Mouse (Mus musculus) layer of hippocampus, postnatal 10 days (tissue): ENCODE results near the gene Tsc22d4. TPM values are rescaled to one million over a fixed set of nuclear protein-coding genes. Genes with fewer than 3 reads are reported as not detected.
A peak's percentile ranks its signal among the peaks of the same experiment; 100 is the strongest.

Experiments used
- DNase-seq, 2 experiments: peaks; one replicate each; pipeline ENCODE4 v3.0.0; 2021; ENCODE audit warnings: low spot score in 2 of 2
- total RNA-seq, 2 experiments: library from RNA; stranded (reverse); gene quantifications; 2 replicates each; pipeline ENCODE4 v1.2.3; 2021

Tsc22d4 gene
- total RNA-seq, 2 experiments from 2014 or later: 141 to 146 TPM

DNA sequence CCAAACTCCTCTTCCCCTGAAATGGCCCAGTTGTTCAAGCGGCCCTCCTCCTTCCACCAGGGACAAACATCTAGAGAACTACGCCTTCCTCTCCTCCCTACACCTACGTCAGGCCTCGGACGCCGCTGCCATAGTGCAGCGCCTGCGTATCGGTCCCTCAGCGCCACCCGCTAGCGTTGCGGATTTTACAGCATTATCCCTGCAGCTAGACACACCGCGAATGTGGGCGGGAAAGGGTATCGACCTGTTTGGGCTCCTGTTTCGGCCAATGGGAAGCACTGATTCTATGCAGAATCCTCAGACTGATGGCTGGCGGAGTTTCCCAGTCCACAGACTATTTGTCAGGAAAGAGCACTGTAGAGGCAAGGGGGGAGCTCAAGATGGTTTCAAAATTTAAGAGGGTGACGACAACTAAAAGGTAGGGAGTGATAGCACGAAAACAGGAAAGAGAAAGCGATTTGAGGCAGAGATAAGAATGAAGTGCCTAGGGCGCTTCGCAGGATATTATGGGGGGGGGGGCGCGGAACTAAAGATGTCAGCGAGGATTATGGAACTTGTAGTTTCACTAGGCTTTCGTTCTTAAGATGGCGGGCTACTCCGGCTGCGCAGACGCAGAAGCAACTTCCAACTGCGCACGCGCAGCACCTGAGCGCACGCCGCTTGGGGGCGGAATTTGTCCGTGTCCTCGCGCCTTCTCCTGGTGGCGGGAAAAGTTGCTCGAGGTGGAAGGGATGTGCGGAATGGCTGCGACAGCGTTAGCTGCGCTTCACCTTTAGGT is 41.8 kb downstream of the Tsc22d4 start, which contains the start of the genes Mepce and Zcwpw1:
Mepce (minus strand) TSS at position 505 of the 778 bp plus-strand sequence.
Zcwpw1 (plus strand) TSS at position 648 of the 778 bp plus-strand sequence.
- peak; percentile 97 to 99 for DNase-seq

DNA sequence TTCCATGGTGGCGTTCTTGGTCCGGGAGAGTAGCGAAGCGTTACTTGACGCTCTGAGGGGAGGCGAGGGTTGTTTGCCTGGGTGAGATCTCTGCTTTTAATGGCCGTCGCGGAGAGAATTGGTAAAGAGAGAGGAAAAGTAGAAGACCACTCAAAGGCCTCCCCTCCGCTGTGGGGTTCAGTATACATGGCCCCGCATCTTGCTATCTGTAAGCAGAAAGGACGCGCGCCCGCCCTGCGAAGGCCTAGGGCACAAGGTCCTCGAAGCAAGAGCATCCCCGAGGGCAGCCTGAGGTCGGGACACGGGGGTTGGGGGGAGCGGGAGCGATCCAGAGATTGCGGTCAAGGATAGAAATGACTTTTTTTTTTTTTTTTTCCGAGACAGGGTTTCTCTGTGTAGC is 42.6 kb downstream of the Tsc22d4 start:
- no peak for DNase-seq

DNA sequence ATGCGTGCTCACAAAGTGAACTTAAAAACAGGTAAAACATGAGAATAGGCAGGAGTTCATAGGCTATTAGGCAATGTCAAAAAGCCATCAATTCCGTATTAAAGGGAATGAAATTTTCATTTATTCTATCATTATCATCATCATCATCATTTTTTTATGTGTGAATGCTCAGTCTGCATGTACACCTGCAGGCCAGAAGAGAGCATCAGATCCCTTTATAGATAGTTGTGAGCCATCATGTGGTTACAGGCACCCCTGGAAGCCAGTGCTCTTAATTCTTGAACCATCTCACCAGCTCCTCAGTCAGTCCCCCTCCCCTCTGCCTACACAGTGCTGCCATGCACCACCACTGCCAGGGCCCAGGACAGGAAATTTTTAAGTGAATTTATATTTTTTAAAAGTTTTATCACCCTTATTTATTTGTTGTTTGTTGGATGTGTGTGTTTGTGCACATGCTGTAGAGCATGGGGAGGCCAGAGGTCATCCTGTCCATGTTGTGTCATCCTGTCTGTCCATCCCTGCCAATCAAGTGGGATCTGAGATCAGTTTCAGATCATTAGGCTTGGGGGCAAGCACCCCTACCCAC is 43.5 kb downstream of the Tsc22d4 start:
- no peak for DNase-seq

DNA sequence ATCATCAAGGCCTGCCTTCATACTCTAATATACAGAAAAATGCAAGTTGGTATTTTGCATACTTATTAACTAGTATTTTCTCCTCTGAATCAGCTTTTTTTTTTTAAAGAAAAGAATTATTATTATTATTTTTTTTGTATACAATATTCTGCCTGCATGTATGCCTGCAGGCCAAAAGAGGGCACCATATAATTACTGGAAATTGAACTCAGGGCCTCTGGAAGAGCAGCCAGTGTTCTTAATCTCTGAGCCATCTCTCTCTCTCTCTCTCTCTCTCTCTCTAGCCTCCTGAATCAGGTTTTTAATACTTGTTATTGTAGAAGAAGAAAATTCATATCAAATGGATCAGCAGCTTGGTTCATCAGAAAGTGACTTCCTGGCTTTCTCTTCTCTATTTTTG is 46.0 kb downstream of the Tsc22d4 start:
- no peak for DNase-seq

- DNase-seq: no peak
Measured at GRCm38 (mm10) chr5:137796606-137797005, 51.1 kb downstream of the Tsc22d4 start.

DNA sequence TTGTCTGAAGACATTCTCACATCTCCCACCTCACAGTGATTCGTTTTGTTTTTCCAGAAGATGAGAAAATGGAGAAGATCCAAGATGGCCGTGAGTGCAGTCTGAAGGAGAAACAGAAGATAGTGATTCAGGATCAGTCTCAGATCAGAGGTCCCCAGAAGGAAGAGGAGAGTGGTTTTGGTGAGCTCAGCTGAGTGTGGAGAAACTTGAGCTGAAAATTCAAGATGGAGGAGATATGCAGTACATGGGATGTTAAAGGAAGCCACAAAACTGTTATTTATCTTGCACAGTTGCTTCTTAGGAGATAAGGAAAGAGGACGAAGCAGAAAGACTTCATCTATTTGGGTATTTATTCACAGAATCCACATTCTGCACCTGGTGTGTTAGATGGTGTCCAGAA is 55.4 kb downstream of the Tsc22d4 start:
- DNase-seq: no peak

DNA sequence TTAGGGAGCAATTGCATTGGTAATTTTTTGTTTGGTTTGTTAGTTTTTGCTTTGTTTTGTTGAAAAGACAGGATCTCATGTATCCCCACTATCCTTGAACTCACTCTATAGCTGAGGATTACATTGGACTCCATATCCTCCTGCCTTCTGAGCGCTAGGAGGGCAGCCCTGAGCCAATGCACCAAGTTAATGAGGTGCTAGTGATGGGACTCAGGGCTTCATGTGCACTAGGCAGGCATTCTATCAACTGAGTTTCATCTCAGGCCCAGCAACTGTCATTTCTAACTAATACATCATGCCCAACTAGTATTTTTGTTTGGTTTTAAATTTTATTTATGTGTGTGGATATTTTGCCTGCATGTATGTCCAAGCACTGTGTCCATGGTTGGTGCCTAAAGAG is 60.6 kb downstream of the Tsc22d4 start:
- DNase-seq: no peak

- no peak for DNase-seq
Measured at GRCm38 (mm10) chr5:137808316-137808715, 62.8 kb downstream of the Tsc22d4 start.

DNA sequence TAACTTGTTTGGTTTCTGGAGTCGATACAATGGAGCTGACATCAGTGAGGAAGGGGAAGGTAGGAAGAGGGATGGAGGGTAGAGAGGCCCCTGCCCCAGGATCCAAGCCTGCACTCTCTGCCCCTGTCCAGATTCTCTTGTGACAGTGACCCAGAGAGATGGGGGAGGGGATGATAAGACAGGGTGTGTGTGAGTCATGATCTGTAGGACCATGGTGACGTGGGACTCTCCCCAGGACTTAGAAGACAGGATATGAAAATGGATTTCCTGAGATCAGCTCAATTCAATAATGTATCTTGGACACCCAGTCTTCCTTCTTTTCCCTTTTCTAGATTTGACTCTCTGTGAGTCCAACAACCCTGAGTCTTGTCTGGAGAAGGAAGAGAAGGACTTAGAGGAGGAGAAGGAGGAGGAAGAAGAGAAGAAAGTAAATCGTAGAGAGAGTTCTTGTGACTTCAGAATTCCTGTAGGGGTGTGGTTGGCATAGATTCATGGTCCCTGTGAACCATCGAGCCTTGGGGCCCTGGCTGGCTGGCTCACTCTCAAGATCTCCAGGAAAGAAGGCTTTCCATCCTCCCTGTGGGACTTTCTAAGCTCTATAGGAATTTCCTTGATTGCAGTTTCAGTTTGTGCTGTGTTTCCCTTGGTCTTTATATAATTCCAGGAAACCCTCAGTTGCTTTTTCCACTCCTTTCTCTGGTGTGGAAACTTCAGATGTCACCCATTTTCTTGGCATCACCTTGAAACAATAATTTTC is 72.1 kb downstream of the Tsc22d4 start:
- no peak for DNase-seq

Other genes starting within 250 kb of the Tsc22d4 start
- 10 to 100 TPM; 30.7 to 36.5 TPM for gene Pop7, start 243.2 kb upstream of the Tsc22d4 start, total RNA-seq
- 10 to 100 TPM; 40.2 to 50.4 TPM for gene Gigyf1, start 227.2 kb upstream of the Tsc22d4 start, total RNA-seq
- gene Epo, start 212.5 kb upstream of the Tsc22d4 start, total RNA-seq: not detected
- 100 to 1,000 TPM; 874 to 885 TPM for gene Gnb2, start 212.2 kb upstream of the Tsc22d4 start, total RNA-seq
- 100 to 1,000 TPM; 124 to 134 TPM for gene Actl6b, start 192.2 kb upstream of the Tsc22d4 start, total RNA-seq
- 10 to 100 TPM; 22.4 to 23.0 TPM for gene Tfr2, start 175.9 kb upstream of the Tsc22d4 start, total RNA-seq
- 10 to 100 TPM; 46.1 to 51.8 TPM for gene Mospd3, start 144.7 kb upstream of the Tsc22d4 start, total RNA-seq
- gene Pcolce, start 131.9 kb upstream of the Tsc22d4 start, total RNA-seq: 10 to 100 TPM; 10.7 to 12.0 TPM
- gene Fbxo24, start 116.7 kb upstream of the Tsc22d4 start, total RNA-seq: under 1 TPM; 0.27 to 0.36 TPM
- 10 to 100 TPM; 13.2 to 20.1 TPM for gene Lrch4, start 116.6 kb upstream of the Tsc22d4 start, total RNA-seq
- 1 to 10 TPM; 8.7 to 8.9 TPM for gene Gm20605, start 116.6 kb upstream of the Tsc22d4 start, total RNA-seq
- 1 to 10 TPM; 5.0 to 7.5 TPM for gene Sap25, start 104.4 kb upstream of the Tsc22d4 start, total RNA-seq
- gene Irs3, start 100.0 kb upstream of the Tsc22d4 start, total RNA-seq: under 1 TPM; 0.18 to 0.25 TPM
- 10 to 100 TPM; 46.2 to 46.9 TPM for gene Agfg2, start 61.0 kb upstream of the Tsc22d4 start, total RNA-seq
- 100 to 1,000 TPM; 100 to 105 TPM for gene Nyap1, start 4.1 kb upstream of the Tsc22d4 start, total RNA-seq
- 10 to 100 TPM; 23.2 to 31.6 TPM for gene Ppp1r35, start 33.1 kb downstream of the Tsc22d4 start, total RNA-seq
- gene Mepce, start 41.9 kb downstream of the Tsc22d4 start, total RNA-seq: 10 to 100 TPM; 33.0 to 33.7 TPM
- gene Zcwpw1, start 42.1 kb downstream of the Tsc22d4 start, total RNA-seq: 1 to 10 TPM; 4.8 to 6.3 TPM
- 1 to 10 TPM in 1 of 2 experiments, under 1 TPM in 1; 0.45 to 1.2 TPM for gene Pilra, start 90.6 kb downstream of the Tsc22d4 start, total RNA-seq
- gene Pilrb1, start 112.4 kb downstream of the Tsc22d4 start, total RNA-seq: not detected
- not detected for gene Pilrb2, start 126.1 kb downstream of the Tsc22d4 start, total RNA-seq
- not detected for gene Cyp3a13, start 175.9 kb downstream of the Tsc22d4 start, total RNA-seq
- gene Gjc3, start 217.4 kb downstream of the Tsc22d4 start, total RNA-seq: 1 to 10 TPM; 5.7 to 6.1 TPM
- not detected for gene Azgp1, start 235.8 kb downstream of the Tsc22d4 start, total RNA-seq